Comparison of ENCODE assay signal across 8 mouse cellular contexts in genomic region chr17:34932287-34932686, GRCm38 (mm10). TPM values are rescaled to one million over a fixed set of nuclear protein-coding genes. Genes with fewer than 3 reads are reported as not detected.
A peak's percentile ranks its signal among the peaks of the same experiment; 100 is the strongest.
DNase-seq lines count a peak whose midpoint lies in the region; ATAC-seq lines count a peak whose summit lies in the region.

No protein-coding gene starts in this region.

- peak overlapping the region; percentile 83 for H3K4me3 ChIP-seq in hindbrain, embryonic 13.5 days
- H3K4me3 ChIP-seq in midbrain, embryonic 14.5 days (replicated peaks; ENCODE audit: low read depth, low read length) = peak overlapping the region; percentile 82

- ATAC-seq in hindbrain, embryonic 13.5 days (ENCODE audit: low FRiP score) = no peak
- no peak for ATAC-seq in midbrain, embryonic 14.5 days (ENCODE audit: low FRiP score, low TSS enrichment)
- ATAC-seq in erythroid progenitor cell, adult 5-6 weeks (replicated peaks; ENCODE audit: low FRiP score, poor library complexity, severe bottlenecking) = no peak

- H3K27me3 ChIP-seq in hindbrain, embryonic 13.5 days = 0 out of 2 replicates have a peak, but pooled peaks cover 3% of the 10 kb centered on the region
- no peaks in the 10 kb centered on the region for H3K27me3 ChIP-seq in midbrain, embryonic 14.5 days (ENCODE audit: control insufficient read depth, insufficient read depth, low read length)

- H3K9me3 ChIP-seq in hindbrain, embryonic 13.5 days = no peaks in the 10 kb centered on the region
- no peaks in the 10 kb centered on the region for H3K9me3 ChIP-seq in midbrain, embryonic 14.5 days (ENCODE audit: control insufficient read depth, low read length)

- peak overlapping the region; percentile 99 for H3K4me2 ChIP-seq in hindbrain, embryonic 13.5 days
- H3K4me2 ChIP-seq in midbrain, embryonic 14.5 days (ENCODE audit: low read length) = peak overlapping the region; percentile 97

- peaks cover 31% of the 10 kb centered on the region for H3K36me3 ChIP-seq in hindbrain, embryonic 13.5 days
- peaks cover 30% of the 10 kb centered on the region for H3K36me3 ChIP-seq in midbrain, embryonic 14.5 days (ENCODE audit: control insufficient read depth, insufficient read depth, low read length)

- DNase-seq in kidney, adult 9 months = peak; percentile 32
- no peak for DNase-seq in kidney, postnatal 4 days
- peak; percentile 45 for DNase-seq in T-cell, adult 2 months (ENCODE audit: low spot score)
- DNase-seq in midbrain, embryonic 14.5 days = no peak
- DNase-seq in adrenal gland, postnatal 4 days (ENCODE audit: low spot score in 2 of 2) = no peak
- no peak for DNase-seq in frontal cortex, postnatal 14 days (ENCODE audit: low spot score in 2 of 2)

- peak overlapping the region; percentile 94 for H3K9ac ChIP-seq in hindbrain, embryonic 13.5 days
- peak overlapping the region; percentile 80 for H3K9ac ChIP-seq in midbrain, embryonic 14.5 days (replicated peaks; ENCODE audit: low read length)

- H3K4me1 ChIP-seq in hindbrain, embryonic 13.5 days (replicated peaks) = peaks cover 15% of the 10 kb centered on the region
- H3K4me1 ChIP-seq in midbrain, embryonic 14.5 days (ENCODE audit: control insufficient read depth, insufficient read depth, low read length) = peaks cover 11% of the 10 kb centered on the region

- WGBS in hindbrain, embryonic 13.5 days = 88% methylated on average over 8 of the region's 8 CpGs
- WGBS in midbrain, embryonic 14.5 days = 96% methylated on average over 8 of the region's 8 CpGs

- no peak overlapping the region for H3K27ac ChIP-seq in hindbrain, embryonic 13.5 days
- no peak overlapping the region for H3K27ac ChIP-seq in midbrain, embryonic 14.5 days (replicated peaks; ENCODE audit: low read depth, low read length)

RNA-seq across cellular contexts. Expression of gene Neu1, which starts 1.2 kb away (rescaled TPM):
- polyA plus RNA-seq in hindbrain, embryonic 13.5 days (2015; fragmentation: Nextera tagmentation; extraction: Ambion mirVana) = 30.6 and 31.5 TPM in 2 replicates
- 25.1 and 28.2 TPM in 2 replicates for polyA plus RNA-seq in midbrain, embryonic 14.5 days (2014; fragmentation: Nextera tagmentation; extraction: Ambion mirVana)
- 10 to 100 TPM; 22.0 to 25.2 TPM for total RNA-seq in adrenal gland, postnatal 4 days (2021)
- 3.8 and 5.0 TPM in 2 replicates for total RNA-seq in erythroid progenitor cell, adult 5-6 weeks (2015; ENCODE audit: low replicate concordance)
- 3.9 and 5.1 TPM in 2 replicates for total RNA-seq in erythroid progenitor cell, adult 5-6 weeks (2017; ENCODE audit: low replicate concordance)

RNA-seq across cellular contexts. Expression of gene Slc44a4, which starts 18.0 kb away (rescaled TPM):
- polyA plus RNA-seq in hindbrain, embryonic 13.5 days (2015; fragmentation: Nextera tagmentation; extraction: Ambion mirVana) = 0.17 TPM in 1 of 2 replicates, not detected in the other
- not detected in 2 replicates for polyA plus RNA-seq in midbrain, embryonic 14.5 days (2014; fragmentation: Nextera tagmentation; extraction: Ambion mirVana)
- 1 to 10 TPM in 1 of 2 experiments, under 1 TPM in 1; 0.93 to 3.8 TPM for total RNA-seq in adrenal gland, postnatal 4 days (2021)
- total RNA-seq in erythroid progenitor cell, adult 5-6 weeks (2015; ENCODE audit: low replicate concordance) = not detected in 2 replicates
- total RNA-seq in erythroid progenitor cell, adult 5-6 weeks (2017; ENCODE audit: low replicate concordance) = not detected in 2 replicates

RNA-seq across cellular contexts. Expression of gene Hspa1b, which starts 26.8 kb away (rescaled TPM):
- polyA plus RNA-seq in hindbrain, embryonic 13.5 days (2015; fragmentation: Nextera tagmentation; extraction: Ambion mirVana) = 0.26 and 0.32 TPM in 2 replicates
- polyA plus RNA-seq in midbrain, embryonic 14.5 days (2014; fragmentation: Nextera tagmentation; extraction: Ambion mirVana) = 0.17 and 0.53 TPM in 2 replicates
- total RNA-seq in adrenal gland, postnatal 4 days (2021) = 10 to 100 TPM; 26.9 to 33.2 TPM
- total RNA-seq in erythroid progenitor cell, adult 5-6 weeks (2015; ENCODE audit: low replicate concordance) = 2.5 and 4.0 TPM in 2 replicates
- total RNA-seq in erythroid progenitor cell, adult 5-6 weeks (2017; ENCODE audit: low replicate concordance) = 1.0 and 3.3 TPM in 2 replicates

RNA-seq across cellular contexts. Expression of gene Ehmt2, which starts 34.0 kb away (rescaled TPM):
- polyA plus RNA-seq in hindbrain, embryonic 13.5 days (2015; fragmentation: Nextera tagmentation; extraction: Ambion mirVana) = 90.1 and 98.0 TPM in 2 replicates
- polyA plus RNA-seq in midbrain, embryonic 14.5 days (2014; fragmentation: Nextera tagmentation; extraction: Ambion mirVana) = 91.6 and 97.0 TPM in 2 replicates
- 100 to 1,000 TPM; 214 to 215 TPM for total RNA-seq in adrenal gland, postnatal 4 days (2021)
- 15.1 and 28.5 TPM in 2 replicates for total RNA-seq in erythroid progenitor cell, adult 5-6 weeks (2015; ENCODE audit: low replicate concordance)
- total RNA-seq in erythroid progenitor cell, adult 5-6 weeks (2017; ENCODE audit: low replicate concordance) = 7.0 and 8.3 TPM in 2 replicates

RNA-seq across cellular contexts. Expression of gene C2, which starts 34.2 kb away (rescaled TPM):
- 1.4 and 2.3 TPM in 2 replicates for polyA plus RNA-seq in hindbrain, embryonic 13.5 days (2015; fragmentation: Nextera tagmentation; extraction: Ambion mirVana)
- polyA plus RNA-seq in midbrain, embryonic 14.5 days (2014; fragmentation: Nextera tagmentation; extraction: Ambion mirVana) = 2.1 and 3.6 TPM in 2 replicates
- 10 to 100 TPM; 39.5 to 50.3 TPM for total RNA-seq in adrenal gland, postnatal 4 days (2021)
- total RNA-seq in erythroid progenitor cell, adult 5-6 weeks (2015; ENCODE audit: low replicate concordance) = 15.5 and 23.5 TPM in 2 replicates
- total RNA-seq in erythroid progenitor cell, adult 5-6 weeks (2017; ENCODE audit: low replicate concordance) = 1.8 TPM in 1 of 2 replicates, not detected in the other

Comparison
In these comparisons a context has a peak if more than half of its experiments do, and no peak if none do; other contexts are left out.
1. DNase-seq: peak in kidney, adult 9 months (single experiment) and T-cell, adult 2 months (single experiment); none in kidney, postnatal 4 days (0 of 2), midbrain, embryonic 14.5 days (single experiment), adrenal gland, postnatal 4 days (0 of 2) and frontal cortex, postnatal 14 days (0 of 2).
2. RNA of gene Hspa1b, which starts 26.8 kb away (total RNA-seq): 26.9 to 33.2 TPM in adrenal gland, postnatal 4 days; 1.0 to 4.0 TPM in erythroid progenitor cell, adult 5-6 weeks; every median in the first group is over 4 times any median in the second.